Mouse (Mus musculus): ENCODE measurements around the gene Inmt.
A peak's percentile ranks its signal among the peaks of the same experiment; 100 is the strongest.

Gene Inmt

DNA sequence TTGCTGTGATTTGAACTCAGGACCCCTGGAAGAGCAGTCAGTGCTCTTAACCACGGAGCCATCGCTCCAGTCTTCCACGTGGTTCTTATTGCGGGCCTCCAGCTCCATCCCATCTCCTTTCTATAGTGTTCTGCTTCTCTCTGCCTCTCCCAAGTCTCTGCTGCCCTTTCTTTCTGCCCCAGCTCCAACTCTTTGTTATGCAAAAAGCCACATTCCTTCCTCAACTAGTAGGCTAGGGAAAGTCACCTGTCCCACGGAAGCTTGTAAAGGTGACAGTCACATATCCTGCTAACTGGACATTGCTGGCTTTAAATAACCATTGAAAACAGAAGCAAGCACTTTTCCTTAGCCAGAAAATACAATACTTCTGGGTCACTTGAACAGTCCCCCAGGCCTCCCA, 5.0 kb downstream of the Inmt start:
- DNase-seq (ENCODE audit: low read depth, low spot score) = peak; percentile 68

DNA sequence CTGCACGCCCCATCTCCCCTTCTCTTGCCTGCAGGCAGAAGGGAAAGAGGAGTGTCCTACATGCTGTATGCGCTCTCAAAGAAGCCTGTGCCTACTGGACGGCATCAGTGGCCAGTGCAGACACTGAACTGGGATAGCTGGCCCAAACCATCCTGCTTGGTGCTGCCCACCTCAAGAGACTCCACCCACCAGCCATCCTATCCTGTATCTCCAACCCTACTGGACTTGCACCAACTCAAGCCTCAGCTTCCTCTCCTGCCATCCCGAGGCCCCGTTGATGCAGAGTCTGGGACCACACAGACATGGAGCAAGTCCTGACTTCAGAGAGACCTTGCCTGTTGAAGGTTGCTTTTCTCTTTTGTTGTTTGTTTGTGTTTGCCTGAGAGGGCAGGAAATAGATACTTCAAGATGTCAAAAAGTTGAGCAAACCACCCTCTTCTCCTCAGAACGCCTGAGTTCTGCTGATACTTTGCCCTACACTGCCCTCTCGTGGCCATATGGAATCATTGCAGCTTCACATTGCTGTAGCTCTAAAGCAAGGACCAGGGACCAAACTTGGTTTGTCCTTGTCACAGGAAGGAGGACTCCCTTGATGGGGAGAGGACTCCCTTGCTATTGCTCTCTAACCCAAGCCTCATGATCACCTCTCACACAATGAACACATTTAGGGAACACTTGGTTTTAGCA, 7.9 kb downstream of the Inmt start:
- DNase-seq (ENCODE audit: low read depth, low spot score) = peak; percentile 73

DNA sequence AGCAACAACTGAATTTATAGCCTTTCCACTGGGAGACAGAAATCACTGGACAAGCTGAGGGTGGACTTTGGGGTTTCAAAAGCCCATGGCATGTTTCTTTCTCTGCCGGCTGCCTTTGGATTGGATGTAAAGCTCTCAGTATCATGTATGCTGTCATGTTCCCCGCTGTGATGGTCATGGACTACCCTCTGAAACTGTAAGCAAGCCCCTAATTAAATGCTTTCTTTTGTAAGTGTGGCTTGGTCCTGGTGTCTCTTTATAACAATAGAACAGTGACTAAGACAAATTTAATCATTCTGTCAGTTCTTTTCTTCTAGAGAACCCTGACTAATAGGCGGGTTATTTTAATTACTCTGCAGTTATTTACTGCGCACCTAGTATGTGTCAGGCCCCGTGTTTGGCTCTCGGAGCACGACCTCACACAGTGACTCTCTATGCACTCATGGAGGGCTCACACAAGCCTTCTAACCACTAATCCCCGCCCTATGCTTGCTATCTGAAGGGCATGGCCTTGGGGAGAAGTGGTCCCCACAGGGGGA, 11.7 kb downstream of the Inmt start:
- no peak for DNase-seq (ENCODE audit: low read depth, low spot score)

DNA sequence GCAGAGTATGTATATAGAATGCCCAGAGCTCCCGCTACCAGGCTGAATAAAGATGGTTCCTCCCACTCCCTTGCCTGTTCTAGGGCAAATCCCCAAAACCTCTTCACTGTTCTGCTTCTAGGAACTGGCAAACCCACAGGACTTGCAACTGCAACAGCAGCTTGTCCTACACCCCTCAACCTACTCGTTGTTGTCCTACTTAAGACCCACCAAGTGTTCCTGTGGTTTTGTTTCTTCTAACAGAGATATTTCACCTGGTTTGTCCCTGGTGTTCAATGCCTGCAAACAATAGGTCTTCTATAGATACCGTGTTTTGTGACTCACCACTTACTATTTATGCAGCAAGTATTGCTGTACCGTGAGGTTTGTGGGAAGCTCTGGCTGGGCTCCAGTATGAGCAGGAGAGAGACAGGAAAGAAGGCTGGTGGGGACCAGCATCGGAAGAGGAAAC, 13.5 kb downstream of the Inmt start:
- DNase-seq (ENCODE audit: low read depth, low spot score) = no peak

DNA sequence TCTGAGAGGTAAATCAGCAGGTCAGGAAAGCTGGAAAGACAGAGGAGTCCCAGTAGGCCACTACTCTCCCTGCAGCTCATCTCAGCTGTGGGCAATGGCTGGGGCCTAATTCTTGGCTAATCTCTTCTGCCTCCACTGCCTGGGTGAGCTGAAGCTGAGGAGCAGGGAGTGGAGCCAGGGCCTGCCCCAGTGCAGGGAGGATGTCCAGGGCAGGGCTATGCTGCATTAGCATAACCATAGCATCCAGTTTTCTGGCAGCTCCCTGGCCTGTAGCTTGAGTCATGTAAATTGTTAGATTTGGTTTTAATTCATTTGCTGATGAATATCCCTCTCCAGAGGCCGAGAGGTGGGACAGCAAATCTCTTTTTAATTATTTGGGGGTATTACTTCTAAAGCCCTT, 15.6 kb downstream of the Inmt start:
- DNase-seq (ENCODE audit: low read depth, low spot score) = peak; percentile 84

DNA sequence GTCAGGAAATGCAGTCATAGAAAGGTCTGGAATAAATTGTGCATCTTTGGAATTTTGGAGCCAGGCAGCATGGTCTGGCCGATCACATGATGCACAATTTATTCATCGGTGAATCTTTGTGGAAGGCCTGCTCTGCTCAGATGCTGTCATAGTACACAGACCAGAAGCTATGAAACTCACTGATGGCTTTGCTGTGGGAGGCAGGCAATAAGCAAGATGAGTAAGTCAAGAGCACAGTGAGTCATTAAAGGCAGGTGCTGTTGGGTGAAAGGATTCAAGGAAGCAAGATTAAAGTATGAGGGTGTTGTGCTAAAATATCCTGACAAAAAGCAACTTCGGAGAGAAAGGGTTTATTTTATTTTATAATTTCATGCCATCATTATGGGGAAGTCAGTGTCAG, 22.6 kb downstream of the Inmt start:
- DNase-seq (ENCODE audit: low read depth, low spot score) = no peak

DNA sequence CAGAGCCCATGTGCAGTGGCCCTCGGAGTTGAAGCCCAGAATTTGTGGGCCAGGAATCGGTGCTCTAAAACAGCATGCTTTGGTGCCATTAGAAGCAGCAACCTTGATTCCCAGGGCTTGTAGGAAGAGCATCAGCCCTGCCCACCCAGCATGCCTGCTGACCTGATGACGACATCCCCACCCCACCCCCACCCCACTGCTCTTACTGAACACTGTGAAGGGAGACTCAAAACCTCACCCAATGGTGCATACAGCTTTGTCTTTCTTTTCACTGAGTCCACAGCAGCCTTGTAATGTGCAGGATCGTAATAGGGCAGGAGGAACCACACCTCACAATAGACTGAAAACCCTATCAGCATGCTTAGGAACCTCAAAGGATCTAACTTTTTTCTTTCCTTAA, 28.7 kb downstream of the Inmt start:
- DNase-seq (ENCODE audit: low read depth, low spot score) = no peak

DNA sequence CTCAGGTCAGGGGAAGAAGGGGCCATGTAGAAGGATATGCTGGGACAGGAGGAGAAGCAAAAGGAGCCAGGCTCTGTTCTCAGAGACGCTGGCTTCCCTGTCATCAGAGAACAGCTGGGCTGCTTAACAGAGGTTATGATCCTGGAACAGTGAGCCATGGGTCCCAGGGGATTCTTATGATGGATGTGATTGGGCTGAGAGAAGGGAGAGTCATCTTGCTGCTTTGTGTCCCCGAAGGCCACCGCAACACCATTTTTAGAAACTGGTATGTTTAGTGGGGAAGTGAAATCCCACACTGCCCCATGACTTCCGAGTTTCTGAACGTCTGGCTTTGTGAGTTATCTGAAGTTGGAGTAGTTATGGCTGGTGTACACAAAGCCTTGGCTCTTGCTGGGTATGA, 29.6 kb downstream of the Inmt start:
- DNase-seq (ENCODE audit: low read depth, low spot score) = no peak

DNA sequence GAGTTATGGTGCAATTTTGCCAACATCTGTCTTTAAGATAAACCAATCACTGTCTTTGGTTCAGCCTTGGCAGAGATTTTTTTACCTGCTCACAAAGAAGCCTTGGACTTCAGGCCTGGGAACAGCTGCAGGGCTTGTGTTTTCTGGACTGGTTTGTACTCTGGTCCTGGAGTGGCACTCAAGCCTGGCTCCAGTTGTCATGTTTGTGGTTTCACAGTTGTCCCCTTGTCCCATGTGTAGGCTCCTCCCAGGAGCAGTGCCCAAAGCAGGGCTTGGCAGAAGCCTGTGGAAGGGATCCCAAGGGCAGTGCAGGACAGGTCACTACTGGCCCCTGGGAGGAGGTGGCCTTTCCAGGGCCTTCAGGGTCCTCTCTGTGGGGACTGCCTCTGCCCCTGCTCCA, 36.5 kb downstream of the Inmt start:
- DNase-seq (ENCODE audit: low read depth, low spot score) = no peak

DNA sequence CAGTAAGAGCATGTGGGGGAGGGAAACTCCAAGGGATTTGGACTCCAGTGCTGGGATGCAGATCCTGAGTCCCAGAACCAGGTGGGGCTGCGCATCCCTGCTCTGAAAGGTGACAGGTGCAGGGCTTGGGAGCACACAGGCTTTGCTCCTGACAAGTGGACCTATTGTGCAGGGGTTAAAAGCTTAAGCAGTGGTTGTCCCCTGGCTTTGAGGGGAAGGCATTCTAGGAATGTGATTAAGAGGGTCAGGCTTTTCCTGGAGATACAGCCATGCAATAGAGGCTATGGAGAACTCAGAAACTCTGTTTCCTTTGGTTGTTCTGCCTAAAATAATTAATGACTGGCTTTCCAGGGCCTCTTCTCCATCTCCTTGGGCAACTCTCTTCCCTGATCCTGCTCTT, 41.4 kb downstream of the Inmt start:
- no peak for DNase-seq (ENCODE audit: low read depth, low spot score)

DNA sequence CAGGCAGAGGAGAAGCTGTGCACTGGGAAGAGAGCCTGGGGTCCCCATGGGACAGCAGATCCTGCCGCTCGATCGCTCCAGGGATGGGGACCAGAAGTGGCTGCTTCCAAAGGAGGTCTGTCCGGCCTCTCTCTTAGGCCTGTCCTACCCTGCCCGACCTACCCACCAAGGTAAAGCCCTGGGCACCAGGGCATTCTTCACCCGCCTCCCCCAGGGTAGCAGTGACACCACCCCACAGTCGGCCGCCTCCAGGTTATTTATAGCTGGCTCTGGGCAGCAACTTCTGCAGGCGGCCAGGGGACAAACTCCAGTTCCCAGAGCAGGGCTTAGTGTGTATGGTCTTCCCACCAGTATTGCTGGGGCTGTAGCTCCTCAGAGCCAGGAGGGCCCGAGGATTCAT, 42.0 kb downstream of the Inmt start, which contains the start of gene Crhr2:
TSS of gene Crhr2 (minus strand) at position 223 of the 400 bp plus-strand sequence.
- no peak for DNase-seq (ENCODE audit: low read depth, low spot score)

DNA sequence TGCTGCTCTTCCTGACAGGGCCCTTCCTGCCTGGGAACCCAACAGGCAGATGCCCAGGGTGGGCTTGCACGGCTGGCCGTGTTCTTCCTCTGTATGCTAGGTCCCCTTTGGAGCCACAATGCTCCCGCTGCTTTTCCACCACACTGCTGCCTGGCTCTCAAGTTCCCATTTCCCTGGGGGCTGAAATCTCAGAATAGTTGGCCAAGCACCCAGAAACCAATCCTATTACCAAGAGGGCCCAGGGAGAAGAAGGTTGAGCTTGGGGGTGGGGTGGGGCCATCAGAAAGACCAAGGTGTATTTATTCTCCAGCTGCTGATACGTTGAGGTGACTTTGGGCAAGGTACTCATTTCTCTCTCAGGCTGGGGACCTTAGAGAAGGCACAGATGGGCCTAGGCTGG, 43.5 kb downstream of the Inmt start:
- no peak for DNase-seq (ENCODE audit: low read depth, low spot score)

DNA sequence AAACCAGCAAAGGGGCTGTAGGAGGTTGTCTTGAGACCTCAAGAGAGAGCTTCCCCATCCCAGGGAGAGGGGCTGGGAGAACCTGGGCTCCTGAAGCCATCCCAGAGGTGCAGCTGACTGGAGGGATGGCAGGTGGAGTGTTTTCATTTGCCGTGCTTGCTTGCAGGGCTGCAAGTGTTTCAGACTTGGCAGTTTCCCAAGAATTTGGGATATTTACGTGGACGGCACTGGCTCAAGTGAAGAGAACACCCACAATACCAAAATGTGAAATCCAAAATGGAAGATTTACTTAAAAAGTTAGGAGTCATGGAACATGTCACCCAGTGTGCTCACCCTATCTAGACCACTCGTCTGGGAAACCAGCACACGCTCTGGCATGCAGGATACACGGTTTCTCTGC, 44.2 kb downstream of the Inmt start:
- DNase-seq (ENCODE audit: low read depth, low spot score) = no peak

DNA sequence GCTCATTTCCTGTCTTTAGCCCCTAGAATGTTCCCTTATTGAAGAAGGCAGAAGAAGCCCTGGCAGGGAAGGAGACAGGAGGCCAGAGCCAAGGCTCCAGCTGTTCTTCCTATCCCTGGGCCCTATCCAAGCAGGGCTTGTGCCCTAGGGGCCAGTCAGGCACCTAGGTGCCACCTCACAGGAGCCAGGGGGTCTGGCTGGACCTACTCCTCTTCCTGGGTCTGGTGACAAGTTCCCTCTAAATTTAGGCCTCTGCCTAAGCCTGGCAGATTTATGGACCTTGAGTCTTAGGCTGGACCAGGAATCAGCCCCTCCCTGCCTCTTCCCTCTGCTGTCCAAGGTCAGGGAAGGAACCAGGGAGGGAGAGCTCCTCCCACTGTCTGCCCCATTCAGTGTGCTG, 46.5 kb downstream of the Inmt start:
- no peak for DNase-seq (ENCODE audit: low read depth, low spot score)

DNA sequence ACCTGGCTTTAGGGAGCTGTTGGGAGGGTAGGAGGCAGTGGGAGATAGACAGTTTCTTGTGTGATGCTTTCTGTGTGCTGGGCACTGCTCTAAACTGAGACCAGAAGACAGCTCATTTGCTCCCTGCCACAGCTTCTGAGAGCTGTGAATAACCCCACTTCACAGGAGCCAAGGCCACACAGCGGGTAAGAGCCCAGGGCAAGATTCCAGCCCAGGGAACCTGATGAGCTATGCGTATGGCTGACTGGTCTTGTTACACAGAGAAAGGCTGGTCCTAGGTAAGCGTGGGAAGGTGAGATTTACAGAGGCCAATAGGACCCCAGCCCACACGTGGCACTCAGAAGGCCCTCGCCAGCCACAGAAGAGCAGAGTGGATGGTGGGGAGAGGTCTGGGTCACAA, 48.3 kb downstream of the Inmt start:
- no peak for DNase-seq (ENCODE audit: low read depth, low spot score)

DNA sequence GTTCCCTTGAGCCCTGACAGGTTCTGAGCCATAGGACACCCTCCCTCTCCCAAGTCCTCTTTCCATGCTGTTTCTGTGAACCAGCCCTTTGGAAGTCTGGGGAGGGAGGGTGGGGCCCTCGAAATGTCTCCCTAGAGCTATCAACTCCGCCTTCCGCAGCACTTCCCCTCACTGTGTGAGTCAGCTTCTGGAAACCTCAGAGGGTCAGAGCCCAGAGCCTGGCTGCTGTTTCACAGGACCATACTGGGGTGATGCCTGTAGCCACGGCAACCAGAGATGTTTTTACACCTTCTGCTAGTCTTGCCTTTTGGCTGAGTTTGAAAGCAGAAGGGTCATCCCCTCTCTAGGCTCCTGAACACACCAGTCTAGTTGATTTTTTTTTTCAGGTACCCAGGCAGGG, 51.8 kb downstream of the Inmt start:
- DNase-seq (ENCODE audit: low read depth, low spot score) = no peak
